Mouse (Mus musculus): ENCODE results near the gene Rps11.
"Not testable (repeated sequence)": the region's sequence is repeated elsewhere in the genome, so short reads cannot be mapped to it uniquely, and the experiment has no call there.

The Rps11 gene

GRCm38 (mm10) chr7:45131850-45132249, 7.6 kb upstream of the Rps11 start:
- DNase-seq: no peak

GRCm38 (mm10) chr7:45129776-45130512, 5.7 kb upstream of the Rps11 start:
- DNase-seq: no peak

GRCm38 (mm10) chr7:45129318-45129717, 5.1 kb upstream of the Rps11 start:
- no peak for DNase-seq

GRCm38 (mm10) chr7:45128624-45129246, 4.5 kb upstream of the Rps11 start, which contains the start of gene Rpl13a:
TSS of gene Rpl13a (minus strand) at chr7:45128761.
- DNase-seq: peak; percentile 98

- no peak for DNase-seq
These were observed 3.5 kb upstream of the Rps11 start for GRCm38 (mm10) chr7:45127700-45128224.

GRCm38 (mm10) chr7:45126844-45127699, 2.8 kb upstream of the Rps11 start:
- DNase-seq: peak; percentile 46

GRCm38 (mm10) chr7:45126147-45126843, 2.1 kb upstream of the Rps11 start:
- DNase-seq: no peak

GRCm38 (mm10) chr7:45125649-45126048, 1.4 kb upstream of the Rps11 start:
- DNase-seq: not testable (repeated sequence)

- DNase-seq: no peak
These were observed 933 bp upstream of the Rps11 start for GRCm38 (mm10) chr7:45125144-45125600.

- peak; percentile 64 for DNase-seq
These were observed 1.1 kb downstream of the Rps11 start for GRCm38 (mm10) chr7:45123186-45123570.

GRCm38 (mm10) chr7:45122561-45123185, 1.6 kb downstream of the Rps11 start:
- no peak for DNase-seq

GRCm38 (mm10) chr7:45121966-45122365, 2.3 kb downstream of the Rps11 start:
- DNase-seq: no peak

- DNase-seq: peak; percentile 87
These were observed 2.8 kb downstream of the Rps11 start for GRCm38 (mm10) chr7:45121404-45121803.

- peak; percentile 49 for DNase-seq
These were observed 4.2 kb downstream of the Rps11 start for GRCm38 (mm10) chr7:45119780-45120709.

GRCm38 (mm10) chr7:45118336-45118735, 5.9 kb downstream of the Rps11 start:
- DNase-seq: no peak

GRCm38 (mm10) chr7:45117566-45117965, 6.7 kb downstream of the Rps11 start:
- DNase-seq: no peak

GRCm38 (mm10) chr7:45113476-45113875, 10.8 kb downstream of the Rps11 start:
- DNase-seq: no peak

GRCm38 (mm10) chr7:45112529-45112928, 11.7 kb downstream of the Rps11 start:
- DNase-seq: no peak

GRCm38 (mm10) chr7:45111940-45112339, 12.3 kb downstream of the Rps11 start:
- no peak for DNase-seq

- DNase-seq: not testable (repeated sequence)
These were observed 14.2 kb downstream of the Rps11 start for GRCm38 (mm10) chr7:45110089-45110488.

Data from thymus, postnatal 14 days (tissue).